ENCODE assay signal across 11 mouse cellular contexts in genomic region chr12:30102891-30103565, GRCm38 (mm10). TPM values are rescaled to one million over a fixed set of nuclear protein-coding genes. Genes with fewer than 3 reads are reported as not detected.
DNase-seq lines count a peak whose midpoint lies in the region; ATAC-seq and TF ChIP-seq lines count a peak whose summit lies in the region.
"Had no signal": no experiment of that assay in that cellular context is flagged by ENCODE, and none has a peak within 500 bp of the region (broad histone marks: within the 10 kb centered on the region; RNA-seq: fewer than 3 reads in every experiment).

No protein-coding gene starts in this region.

- no peak for TF ChIP-seq EP300 in stomach, postnatal 0 days (optimal IDR thresholded peaks at IDR 0.05)

- TF ChIP-seq POLR2A in testis, adult 2 months (IDR thresholded peaks at IDR 0.05; ENCODE audit: control insufficient read depth, low read depth, low read length), result no peak

- peak; percentile 32; the same call in 1 of the 2 replicates for TF ChIP-seq CTCF in testis, adult 2 months (IDR thresholded peaks at IDR 0.05; ENCODE audit: control insufficient read depth, insufficient read depth, insufficient replicate concordance, low read depth, low read length)
- TF ChIP-seq CTCF in stomach, postnatal 0 days (IDR thresholded peaks at IDR 0.05; ENCODE audit: low read depth), result peak; percentile 56

- intact Hi-C loops in left cerebral cortex, postnatal 36 days (cut with DNase I), result no loop called here

- WGBS in hindbrain, embryonic 10.5 days, result 37% methylated on average over 29 of the region's 29 CpGs
- 43% methylated on average over 29 of the region's 29 CpGs for WGBS in hindbrain, embryonic 14.5 days
- 43% methylated on average over 29 of the region's 29 CpGs for WGBS in hindbrain, embryonic 16.5 days
- 44% methylated on average over 29 of the region's 29 CpGs for WGBS in stomach, postnatal 0 days

- no peaks in the 10 kb centered on the region for H3K36me3 ChIP-seq in hindbrain, embryonic 10.5 days
- no peaks in the 10 kb centered on the region for H3K36me3 ChIP-seq in hindbrain, embryonic 14.5 days (replicated peaks; ENCODE audit: control insufficient read depth, insufficient read depth)
- no peaks in the 10 kb centered on the region for H3K36me3 ChIP-seq in testis, adult 2 months (ENCODE audit: control insufficient read depth, insufficient read depth, low read length)
- H3K36me3 ChIP-seq in hindbrain, embryonic 16.5 days (ENCODE audit: control insufficient read depth, insufficient read depth, low read length), result no peaks in the 10 kb centered on the region
- H3K36me3 ChIP-seq in stomach, postnatal 0 days (ENCODE audit: control insufficient read depth, insufficient read depth, low read length), result no peaks in the 10 kb centered on the region
- H3K36me3 ChIP-seq: limb, embryonic 15.5 days had no signal

- H3K9me3 ChIP-seq in hindbrain, embryonic 10.5 days, result no peaks in the 10 kb centered on the region
- H3K9me3 ChIP-seq in hindbrain, embryonic 14.5 days (ENCODE audit: control insufficient read depth, low read length), result no peaks in the 10 kb centered on the region
- no peaks in the 10 kb centered on the region for H3K9me3 ChIP-seq in hindbrain, embryonic 16.5 days (ENCODE audit: control insufficient read depth, low read length)
- H3K9me3 ChIP-seq in stomach, postnatal 0 days (ENCODE audit: control insufficient read depth, low read length), result no peaks in the 10 kb centered on the region
- H3K9me3 ChIP-seq: limb, embryonic 15.5 days had no signal

- ATAC-seq in hindbrain, embryonic 14.5 days (ENCODE audit: low FRiP score), result no peak
- peak; percentile 68 for ATAC-seq in hindbrain, embryonic 16.5 days
- peak; percentile 68 for ATAC-seq in stomach, postnatal 0 days (ENCODE audit: low FRiP score, low TSS enrichment)

- no peak overlapping the region for H3K27ac ChIP-seq in hindbrain, embryonic 10.5 days
- no peak overlapping the region for H3K27ac ChIP-seq in hindbrain, embryonic 14.5 days
- no peak overlapping the region for H3K27ac ChIP-seq in testis, adult 2 months (ENCODE audit: control insufficient read depth, insufficient read depth, low read depth, low read length)
- H3K27ac ChIP-seq in hindbrain, embryonic 16.5 days (ENCODE audit: low read depth, low read length), result no peak overlapping the region
- no peak overlapping the region for H3K27ac ChIP-seq in stomach, postnatal 0 days (replicated peaks)
- H3K27ac ChIP-seq: limb, embryonic 15.5 days had no signal

- H3K9ac ChIP-seq in hindbrain, embryonic 14.5 days, result no peak overlapping the region
- peak overlapping the region; percentile 43; the same call in 1 of the 2 replicates for H3K9ac ChIP-seq in hindbrain, embryonic 16.5 days (ENCODE audit: low read depth, low read length)
- H3K9ac ChIP-seq in stomach, postnatal 0 days (ENCODE audit: low read length), result no peak overlapping the region
- H3K9ac ChIP-seq: limb, embryonic 15.5 days had no signal

- H3K27me3 ChIP-seq in hindbrain, embryonic 10.5 days (ENCODE audit: insufficient read depth, poor library complexity, severe bottlenecking), result peaks cover 7% of the 10 kb centered on the region; the same call in 1 of the 2 replicates
- H3K27me3 ChIP-seq in hindbrain, embryonic 14.5 days (ENCODE audit: control insufficient read depth, insufficient read depth, low read length), result no peaks in the 10 kb centered on the region
- H3K27me3 ChIP-seq in testis, adult 2 months (ENCODE audit: control insufficient read depth, insufficient read depth, low read length), result no peaks in the 10 kb centered on the region
- H3K27me3 ChIP-seq in hindbrain, embryonic 16.5 days (replicated peaks; ENCODE audit: control insufficient read depth, insufficient read depth, low read length), result no peaks in the 10 kb centered on the region
- H3K27me3 ChIP-seq in stomach, postnatal 0 days (ENCODE audit: control insufficient read depth, insufficient read depth, low read length), result no peaks in the 10 kb centered on the region
- H3K27me3 ChIP-seq: limb, embryonic 15.5 days had no signal

- no peaks in the 10 kb centered on the region; the same call in 1 of the 2 replicates for H3K4me1 ChIP-seq in hindbrain, embryonic 10.5 days (replicated peaks)
- no peaks in the 10 kb centered on the region for H3K4me1 ChIP-seq in hindbrain, embryonic 14.5 days (replicated peaks; ENCODE audit: control insufficient read depth, insufficient read depth, low read length)
- H3K4me1 ChIP-seq in testis, adult 2 months (ENCODE audit: control insufficient read depth, insufficient read depth, low read length), result peaks cover 2% of the 10 kb centered on the region; the same call in 1 of the 2 replicates
- H3K4me1 ChIP-seq in hindbrain, embryonic 16.5 days (ENCODE audit: control insufficient read depth, insufficient read depth, low read depth, low read length), result no peaks in the 10 kb centered on the region
- no peaks in the 10 kb centered on the region for H3K4me1 ChIP-seq in stomach, postnatal 0 days (replicated peaks; ENCODE audit: control insufficient read depth, insufficient read depth)

- peak; percentile 4 for DNase-seq in hindbrain, embryonic 10.5 days (ENCODE audit: low spot score)
- DNase-seq in hindbrain, embryonic 14.5 days (ENCODE audit: low spot score), result no peak
- no peak for DNase-seq in testis, postnatal 14 days (ENCODE audit: low spot score)
- DNase-seq in stomach, postnatal 0 days (ENCODE audit: low spot score), result peak; percentile 27
- DNase-seq in adrenal gland, adult 2 months, result no peak
- DNase-seq in left cerebral cortex, postnatal 36 days (ENCODE audit: low spot score in 2 of 2), result no peak
- DNase-seq: cerebellum, adult 11 months; gastrocnemius, postnatal 36 days had no signal

- no peak overlapping the region for H3K4me2 ChIP-seq in hindbrain, embryonic 14.5 days (replicated peaks)
- H3K4me2 ChIP-seq in hindbrain, embryonic 16.5 days (ENCODE audit: low read length), result peak overlapping the region; percentile 39
- no peak overlapping the region for H3K4me2 ChIP-seq in stomach, postnatal 0 days (replicated peaks; ENCODE audit: low read depth)
- H3K4me2 ChIP-seq: limb, embryonic 15.5 days had no signal

- no peak overlapping the region for H3K4me3 ChIP-seq in hindbrain, embryonic 10.5 days
- no peak overlapping the region for H3K4me3 ChIP-seq in hindbrain, embryonic 14.5 days (replicated peaks; ENCODE audit: low read length)
- H3K4me3 ChIP-seq in testis, adult 2 months (ENCODE audit: control insufficient read depth, low read depth, low read length), result no peak overlapping the region
- H3K4me3 ChIP-seq in hindbrain, embryonic 16.5 days (ENCODE audit: low read length), result no peak overlapping the region
- no peak overlapping the region for H3K4me3 ChIP-seq in stomach, postnatal 0 days (ENCODE audit: low read depth, low read length)
- H3K4me3 ChIP-seq: limb, embryonic 15.5 days had no signal

RNA-seq across cellular contexts. Expression of gene Tpo, which starts 29.4 kb away (rescaled TPM):
- not detected in 2 replicates for polyA plus RNA-seq in hindbrain, embryonic 10.5 days (2016; fragmentation: Nextera tagmentation; extraction: Ambion mirVana)
- polyA plus RNA-seq in hindbrain, embryonic 14.5 days (2014; fragmentation: Nextera tagmentation; extraction: Ambion mirVana), result 0.20 and 0.23 TPM in 2 replicates
- polyA plus RNA-seq in testis, adult 2 months (2012; rRNA removed), result 0.68 and 0.71 TPM in 2 replicates
- 0.15 and 0.55 TPM in 2 replicates for polyA plus RNA-seq in hindbrain, embryonic 16.5 days (2015; fragmentation: Nextera tagmentation; extraction: Ambion mirVana)
- polyA plus RNA-seq in stomach, postnatal 0 days (2015; fragmentation: Nextera tagmentation; extraction: Ambion mirVana), result not detected in 2 replicates
- total RNA-seq in adrenal gland, adult 2 months (2021), result not detected
- 0.03 TPM in 1 of 2 replicates, not detected in the other for polyA plus RNA-seq in adrenal gland, adult 2 months (2012; rRNA removed)
- total RNA-seq in left cerebral cortex, postnatal 36 days (2021), result under 1 TPM; 0.42 to 0.82 TPM
- total RNA-seq: gastrocnemius, postnatal 36 days had no signal
- polyA plus RNA-seq: limb, embryonic 15.5 days had no signal

Comparison
In these comparisons a context has a peak if more than half of its experiments do, and no peak if none do; other contexts are left out.
1. DNase-seq: peak in hindbrain, embryonic 10.5 days (single experiment) and stomach, postnatal 0 days (single experiment); none in hindbrain, embryonic 14.5 days (single experiment), testis, postnatal 14 days (single experiment), adrenal gland, adult 2 months (single experiment) and left cerebral cortex, postnatal 36 days (0 of 2).